Mouse (Mus musculus) kidney, embryonic 15.5 days (tissue): Measurements from ENCODE around the gene Rpl32. TPM values are rescaled to one million over a fixed set of nuclear protein-coding genes. Genes with fewer than 3 reads are reported as not detected.
A peak's percentile ranks its signal among the peaks of the same experiment; 100 is the strongest.

Experiments
- ATAC-seq: fragments of 200-750 bp; cut with Nextera tagmentation; replicated peaks from 2 replicates; pipeline ENCODE4 v1.8.0; 2017; ENCODE audit warnings: moderate TSS enrichment; ENCODE audit not compliant: low FRiP score
- H3K27ac ChIP-seq: fragments of 300-500 bp; sonication (generic); 2 replicates; pipeline ENCODE4 v1.5.1; 2015; ENCODE audit warnings: mild to moderate bottlenecking, inconsistent platforms
- H3K27me3 ChIP-seq: fragments of 300-500 bp; sonication (generic); 2 replicates; pipeline ENCODE4 v1.6.1; 2015; ENCODE audit warnings: inconsistent platforms
- H3K36me3 ChIP-seq: fragments of 300-500 bp; sonication (generic); 2 replicates; pipeline ENCODE4 v1.6.1; 2015; ENCODE audit warnings: inconsistent platforms
- H3K4me1 ChIP-seq: fragments of 300-500 bp; sonication (generic); 2 replicates; pipeline ENCODE4 v1.6.1; 2015; ENCODE audit warnings: inconsistent platforms
- H3K4me2 ChIP-seq: fragments of 300-500 bp; sonication (generic); 2 replicates; pipeline ENCODE4 v1.6.1; 2015; ENCODE audit warnings: moderate library complexity, mild to moderate bottlenecking, inconsistent platforms
- H3K4me3 ChIP-seq: fragments of 300-500 bp; sonication (generic); replicated peaks from 2 replicates; pipeline ENCODE4 v1.5.1; 2015; ENCODE audit warnings: mild to moderate bottlenecking, inconsistent platforms
- H3K9ac ChIP-seq: fragments of 300-500 bp; sonication (generic); 2 replicates; pipeline ENCODE4 v1.6.1; 2015; ENCODE audit warnings: mild to moderate bottlenecking, inconsistent platforms
- H3K9me3 ChIP-seq: fragments of 300-500 bp; sonication (generic); replicated peaks from 2 replicates; pipeline ENCODE4 v1.6.1; 2016; ENCODE audit warnings: inconsistent platforms
- WGBS: fragments of 180-500 bp; shearing (Covaris S2); methylation state at CpG from one replicate; pipeline ENCODE4 v1.1.7; 2015; ENCODE audit warnings: mixed read lengths; 5-methylcytosine and 5-hydroxymethylcytosine counted together
- polyA plus RNA-seq: library from polyadenylated mRNA; unstranded; fragments of >200 nt; fragmentation: Nextera tagmentation; extraction: Ambion mirVana; gene quantifications from 2 replicates; pipeline ENCODE4 v1.2.1, GENCODE M21; 2015

Rpl32 gene
- polyA plus RNA-seq, result 2,232 and 2,490 TPM in 2 replicates

- peak; percentile 82 for ATAC-seq
- under 1% methylated on average over 47 of the region's 47 CpGs for WGBS
Observed at GRCm38 (mm10) chr6:115808488-115809231, at the start of gene Rpl32. Rpl32 (minus strand) TSS chr6:115808747.

GRCm38 (mm10) chr6:115856361-115856745 is 47.8 kb upstream of the Rpl32 start:
- peaks cover 34% of the 10 kb centered on the region for H3K4me1 ChIP-seq
- ATAC-seq, result no peak
- 0 out of 2 replicates have a peak, but pooled peaks cover 2% of the 10 kb centered on the region for H3K36me3 ChIP-seq
- H3K27me3 ChIP-seq, result no peaks in the 10 kb centered on the region
- no peak overlapping the region for H3K4me2 ChIP-seq
- H3K27ac ChIP-seq, result 0 out of 2 replicates have a peak overlapping the region, but pooled peaks have one; percentile 7
- WGBS, result 76% methylated on average over 4 of the region's 4 CpGs
- H3K9ac ChIP-seq, result no peak overlapping the region
- no peak overlapping the region for H3K4me3 ChIP-seq
- no peaks in the 10 kb centered on the region for H3K9me3 ChIP-seq

More at GRCm38 (mm10) chr6:115808488-115809231, at the start of gene Rpl32:
- H3K4me1 ChIP-seq, result peaks cover 27% of the 10 kb centered on the region
- peak within 1 kb of the TSS; percentile 97 for H3K4me3 ChIP-seq
- peak within 1 kb of the TSS; percentile 99 for H3K9ac ChIP-seq
- peak within 1 kb of the TSS; percentile 97 for H3K27ac ChIP-seq
- peaks cover 40% of the 10 kb centered on the region for H3K36me3 ChIP-seq
- H3K4me2 ChIP-seq, result peak within 1 kb of the TSS; percentile 74
- H3K27me3 ChIP-seq, result no peaks in the 10 kb centered on the region
- no peaks in the 10 kb centered on the region for H3K9me3 ChIP-seq

GRCm38 (mm10) chr6:115855733-115856360 is 47.3 kb upstream of the Rpl32 start:
- H3K36me3 ChIP-seq, result 0 out of 2 replicates have a peak, but pooled peaks cover 2% of the 10 kb centered on the region
- H3K4me3 ChIP-seq, result no peak overlapping the region
- H3K4me1 ChIP-seq, result peaks cover 34% of the 10 kb centered on the region
- no peaks in the 10 kb centered on the region for H3K9me3 ChIP-seq
- H3K4me2 ChIP-seq, result no peak overlapping the region
- ATAC-seq, result no peak
- WGBS, result 71% methylated on average over 3 of the region's 3 CpGs
- H3K9ac ChIP-seq, result no peak overlapping the region
- H3K27ac ChIP-seq, result no peak overlapping the region
- no peaks in the 10 kb centered on the region for H3K27me3 ChIP-seq

GRCm38 (mm10) chr6:115854432-115854831 is 45.9 kb upstream of the Rpl32 start:
- peaks cover 11% of the 10 kb centered on the region for H3K36me3 ChIP-seq
- no peaks in the 10 kb centered on the region for H3K27me3 ChIP-seq
- no peak overlapping the region for H3K4me3 ChIP-seq
- H3K9ac ChIP-seq, result no peak overlapping the region
- ATAC-seq, result no peak
- no peaks in the 10 kb centered on the region for H3K9me3 ChIP-seq
- H3K27ac ChIP-seq, result no peak overlapping the region
- 78% methylated on average over 2 of the region's 2 CpGs for WGBS
- H3K4me2 ChIP-seq, result no peak overlapping the region
- peaks cover 28% of the 10 kb centered on the region for H3K4me1 ChIP-seq

GRCm38 (mm10) chr6:115853985-115854384 is 45.4 kb upstream of the Rpl32 start:
- Histone ChIP-seq H3K9ac (peak overlapping the region; percentile 44), H3K36me3 (peaks cover 15% of the 10 kb centered on the region), H3K27me3 (no peaks in the 10 kb centered on the region), H3K27ac (peak overlapping the region; percentile 89), H3K9me3 (no peaks in the 10 kb centered on the region), H3K4me1 (peaks cover 23% of the 10 kb centered on the region), H3K4me2 (peak overlapping the region; percentile 60), H3K4me3 (peak overlapping the region; percentile 70)
- ATAC-seq, result no peak
- 43% methylated on average over 7 of the region's 7 CpGs for WGBS

- peak; percentile 98 for ATAC-seq
- Histone ChIP-seq H3K36me3 (peaks cover 22% of the 10 kb centered on the region), H3K9ac (peak within 1 kb of the TSS; percentile 61), H3K4me1 (peaks cover 21% of the 10 kb centered on the region), H3K4me2 (peak within 1 kb of the TSS; percentile 71), H3K4me3 (peak within 1 kb of the TSS; percentile 70), H3K27ac (peak within 1 kb of the TSS; percentile 89), H3K9me3 (no peaks in the 10 kb centered on the region), H3K27me3 (no peaks in the 10 kb centered on the region)
- under 1% methylated on average over 51 of the region's 51 CpGs for WGBS
Observed at GRCm38 (mm10) chr6:115853091-115853813, 44.7 kb upstream of the Rpl32 start, which contains the start of the genes Mbd4 and Ift122. Mbd4 (minus strand) TSS chr6:115853371. Ift122 (plus strand) TSS chr6:115853470.

- Histone ChIP-seq H3K4me3 (peak overlapping the region; percentile 70), H3K9me3 (no peaks in the 10 kb centered on the region), H3K27me3 (no peaks in the 10 kb centered on the region), H3K9ac (peak overlapping the region; percentile 61), H3K27ac (peak overlapping the region; percentile 89), H3K4me1 (peaks cover 21% of the 10 kb centered on the region), H3K36me3 (peaks cover 29% of the 10 kb centered on the region), H3K4me2 (peak overlapping the region; percentile 71)
- no peak for ATAC-seq
- WGBS, result 5% methylated on average over 20 of the region's 20 CpGs
Observed at GRCm38 (mm10) chr6:115852446-115853090, 44.0 kb upstream of the Rpl32 start.

- Histone ChIP-seq H3K9me3 (no peaks in the 10 kb centered on the region), H3K27me3 (no peaks in the 10 kb centered on the region), H3K27ac (no peak overlapping the region), H3K36me3 (peaks cover 52% of the 10 kb centered on the region), H3K4me3 (no peak overlapping the region), H3K9ac (no peak overlapping the region), H3K4me2 (no peak overlapping the region), H3K4me1 (peaks cover 11% of the 10 kb centered on the region)
- WGBS, result 92% methylated on average over 10 of the region's 10 CpGs
- no peak for ATAC-seq
Observed at GRCm38 (mm10) chr6:115848598-115849304, 40.2 kb upstream of the Rpl32 start.

GRCm38 (mm10) chr6:115846640-115847411 is 38.3 kb upstream of the Rpl32 start:
- Histone ChIP-seq H3K9ac (no peak overlapping the region), H3K4me2 (no peak overlapping the region), H3K9me3 (no peaks in the 10 kb centered on the region), H3K27me3 (no peaks in the 10 kb centered on the region), H3K36me3 (peaks cover 71% of the 10 kb centered on the region), H3K4me3 (no peak overlapping the region), H3K27ac (peak overlapping the region; percentile 22; the same call in 1 of the 2 replicates), H3K4me1 (peaks cover 2% of the 10 kb centered on the region; the same call in 1 of the 2 replicates)
- ATAC-seq, result 0 out of 2 replicates have a peak, but pooled peaks have one; percentile 33
- 43% methylated on average over 8 of the region's 8 CpGs for WGBS

GRCm38 (mm10) chr6:115845006-115845405 is 36.5 kb upstream of the Rpl32 start:
- Histone ChIP-seq H3K4me3 (no peak overlapping the region), H3K4me2 (no peak overlapping the region), H3K4me1 (no peaks in the 10 kb centered on the region), H3K36me3 (peaks cover 70% of the 10 kb centered on the region), H3K9ac (no peak overlapping the region), H3K9me3 (no peaks in the 10 kb centered on the region), H3K27ac (no peak overlapping the region), H3K27me3 (no peaks in the 10 kb centered on the region)
- ATAC-seq, result no peak
- 94% methylated on average over 4 of the region's 4 CpGs for WGBS
